Mouse (Mus musculus): ENCODE data around the gene 0610010F05Rik. TPM values are rescaled to one million over a fixed set of nuclear protein-coding genes. Genes with fewer than 3 reads are reported as not detected.
A peak's percentile ranks its signal among the peaks of the same experiment; 100 is the strongest.

The 0610010F05Rik gene
- polyA plus RNA-seq, 1 experiment from 2014 or later, result 140 TPM

DNA sequence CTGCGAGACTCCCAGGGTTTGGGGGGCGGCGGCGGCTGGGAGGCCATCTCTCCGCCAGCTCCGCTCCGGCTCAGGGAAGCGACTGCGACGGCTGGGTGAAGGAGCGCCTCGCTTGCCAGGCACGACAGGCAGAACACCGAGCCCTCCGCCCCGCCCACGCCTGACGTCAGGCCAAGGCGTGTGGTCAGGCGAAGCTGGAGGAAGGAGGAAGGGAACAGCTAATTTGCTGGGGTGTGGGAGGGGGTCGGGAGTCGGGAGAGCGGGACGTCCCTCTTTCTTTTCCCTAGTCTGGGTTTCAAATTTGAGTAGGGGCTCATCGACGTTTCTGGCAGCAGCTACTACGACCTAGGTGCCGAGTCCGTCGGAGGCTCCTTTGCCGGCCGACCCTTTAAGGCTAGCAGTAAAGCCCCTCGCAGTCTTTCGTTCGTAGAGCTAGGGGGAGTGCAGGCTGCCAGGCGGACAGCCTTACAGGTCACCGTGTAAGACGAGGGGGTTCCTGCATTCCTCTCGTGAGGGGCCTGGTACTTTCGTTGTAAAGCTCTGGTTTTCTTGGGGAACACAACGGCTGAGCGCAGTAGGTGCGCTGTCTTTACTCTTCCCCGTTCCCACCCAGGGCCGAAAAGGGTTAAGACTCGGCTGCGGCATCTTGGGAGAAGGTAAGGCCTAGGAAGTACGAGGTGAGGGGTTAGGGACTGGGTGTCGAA, 32.5 kb upstream of the 0610010F05Rik start, which contains the start of gene Pex13:
Pex13 (minus strand) TSS at position 162 of the 704 bp plus-strand sequence.
- Histone ChIP-seq H3K27ac (ENCODE audit: low read depth, low read length) (peak within 1 kb of the TSS; percentile 94), H3K9me3 (replicated peaks; ENCODE audit: control insufficient read depth, low read length) (no peaks in the 10 kb centered on the region), H3K36me3 (ENCODE audit: control insufficient read depth, insufficient read depth, low read length) (peaks cover 4% of the 10 kb centered on the region; the same call in 1 of the 2 replicates), H3K27me3 (replicated peaks; ENCODE audit: control insufficient read depth, insufficient read depth, low read length) (no peaks in the 10 kb centered on the region), H3K4me1 (ENCODE audit: control insufficient read depth, insufficient read depth, low read length) (0 out of 2 replicates have a peak, but pooled peaks cover 4% of the 10 kb centered on the region), H3K4me3 (ENCODE audit: low read depth, low read length) (peak within 1 kb of the TSS; percentile 96), H3K9ac (ENCODE audit: low read length) (peak within 1 kb of the TSS; percentile 91), H3K4me2 (ENCODE audit: low read length) (peak within 1 kb of the TSS; percentile 65)
- peak; percentile 98 for ATAC-seq
- peak; percentile 98 for DNase-seq (ENCODE audit: low spot score)
- under 1% methylated on average over 49 of the region's 49 CpGs for WGBS

DNA sequence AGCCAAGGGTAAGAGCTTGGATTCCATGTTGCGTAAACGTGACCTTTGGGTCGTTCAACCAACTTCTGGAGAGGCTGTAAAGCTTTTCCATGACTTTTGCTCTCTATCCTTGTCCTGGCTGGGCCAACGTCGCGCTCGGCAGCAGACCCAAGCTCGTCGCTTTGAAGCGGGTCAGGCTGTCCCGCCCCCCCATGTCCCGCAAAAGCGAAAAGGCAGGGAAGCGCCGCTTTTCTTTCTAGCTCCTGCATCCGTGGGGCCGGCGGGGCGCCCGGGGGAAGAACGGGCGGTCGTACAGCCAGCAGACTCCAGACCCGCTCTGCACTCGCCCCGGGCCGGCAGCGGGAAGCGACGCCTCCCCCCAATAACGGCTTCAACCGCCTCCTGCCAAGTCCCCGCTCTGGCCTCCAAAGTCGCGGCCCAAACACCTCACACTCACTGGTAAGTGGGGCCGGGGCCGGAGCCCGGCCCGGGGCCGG, 31.9 kb upstream of the 0610010F05Rik start, which contains the start of gene Pus10:
Pus10 (plus strand) TSS at position 364 of the 476 bp plus-strand sequence.
- WGBS, result under 1% methylated on average over 37 of the region's 40 CpGs
- Histone ChIP-seq H3K9me3 (replicated peaks; ENCODE audit: control insufficient read depth, low read length) (no peaks in the 10 kb centered on the region), H3K4me2 (ENCODE audit: low read length) (peak within 1 kb of the TSS; percentile 65), H3K36me3 (ENCODE audit: control insufficient read depth, insufficient read depth, low read length) (peaks cover 3% of the 10 kb centered on the region; the same call in 1 of the 2 replicates), H3K4me1 (ENCODE audit: control insufficient read depth, insufficient read depth, low read length) (0 out of 2 replicates have a peak, but pooled peaks cover 4% of the 10 kb centered on the region), H3K4me3 (ENCODE audit: low read depth, low read length) (peak within 1 kb of the TSS; percentile 96), H3K27ac (ENCODE audit: low read depth, low read length) (peak within 1 kb of the TSS; percentile 94), H3K9ac (ENCODE audit: low read length) (peak within 1 kb of the TSS; percentile 91), H3K27me3 (replicated peaks; ENCODE audit: control insufficient read depth, insufficient read depth, low read length) (no peaks in the 10 kb centered on the region)
- no peak for DNase-seq (ENCODE audit: low spot score)
- ATAC-seq, result peak; percentile 60

- 0 out of 2 replicates have a peak, but pooled peaks cover 4% of the 10 kb centered on the region for H3K4me1 ChIP-seq (ENCODE audit: control insufficient read depth, insufficient read depth, low read length)
- DNase-seq (ENCODE audit: low spot score) (no peak), ATAC-seq (no peak)
- H3K9ac ChIP-seq (ENCODE audit: low read length), result no peak overlapping the region
- H3K36me3 ChIP-seq (ENCODE audit: control insufficient read depth, insufficient read depth, low read length), result peaks cover 3% of the 10 kb centered on the region; the same call in 1 of the 2 replicates
- H3K27ac ChIP-seq (ENCODE audit: low read depth, low read length), result no peak overlapping the region
- no peaks in the 10 kb centered on the region for H3K27me3 ChIP-seq (replicated peaks; ENCODE audit: control insufficient read depth, insufficient read depth, low read length)
- no peaks in the 10 kb centered on the region for H3K9me3 ChIP-seq (replicated peaks; ENCODE audit: control insufficient read depth, low read length)
- no peak overlapping the region for H3K4me2 ChIP-seq (ENCODE audit: low read length)
- no peak overlapping the region for H3K4me3 ChIP-seq (ENCODE audit: low read depth, low read length)
Observed at GRCm38 (mm10) chr11:23664232-23664631, 30.8 kb upstream of the 0610010F05Rik start.

- Histone ChIP-seq H3K4me1 (ENCODE audit: control insufficient read depth, insufficient read depth, low read length) (no peaks in the 10 kb centered on the region), H3K36me3 (ENCODE audit: control insufficient read depth, insufficient read depth, low read length) (peaks cover 5% of the 10 kb centered on the region; the same call in 1 of the 2 replicates), H3K27ac (ENCODE audit: low read depth, low read length) (no peak overlapping the region), H3K9me3 (replicated peaks; ENCODE audit: control insufficient read depth, low read length) (no peaks in the 10 kb centered on the region), H3K27me3 (replicated peaks; ENCODE audit: control insufficient read depth, insufficient read depth, low read length) (no peaks in the 10 kb centered on the region), H3K4me3 (ENCODE audit: low read depth, low read length) (no peak overlapping the region), H3K9ac (ENCODE audit: low read length) (no peak overlapping the region), H3K4me2 (ENCODE audit: low read length) (no peak overlapping the region)
- WGBS, result 79% methylated on average over 2 of the region's 2 CpGs
- DNase-seq (ENCODE audit: low spot score) (no peak), ATAC-seq (no peak)
Observed at GRCm38 (mm10) chr11:23657791-23658190, 24.4 kb upstream of the 0610010F05Rik start.

- Histone ChIP-seq H3K9ac (ENCODE audit: low read length) (no peak overlapping the region), H3K36me3 (ENCODE audit: control insufficient read depth, insufficient read depth, low read length) (peaks cover 17% of the 10 kb centered on the region), H3K27ac (ENCODE audit: low read depth, low read length) (no peak overlapping the region), H3K4me1 (ENCODE audit: control insufficient read depth, insufficient read depth, low read length) (no peaks in the 10 kb centered on the region), H3K9me3 (replicated peaks; ENCODE audit: control insufficient read depth, low read length) (no peaks in the 10 kb centered on the region), H3K27me3 (replicated peaks; ENCODE audit: control insufficient read depth, insufficient read depth, low read length) (no peaks in the 10 kb centered on the region), H3K4me3 (ENCODE audit: low read depth, low read length) (no peak overlapping the region), H3K4me2 (ENCODE audit: low read length) (no peak overlapping the region)
- DNase-seq (ENCODE audit: low spot score), result no peak
- ATAC-seq, result no peak
- WGBS, result 26% methylated on average over 3 of the region's 3 CpGs
Observed at GRCm38 (mm10) chr11:23653666-23654065, 20.2 kb upstream of the 0610010F05Rik start.

GRCm38 (mm10) chr11:23647835-23648234, 14.4 kb upstream of the 0610010F05Rik start:
- ATAC-seq, result no peak
- H3K27ac ChIP-seq (ENCODE audit: low read depth, low read length), result no peak overlapping the region
- WGBS, result 94% methylated on average over 3 of the region's 3 CpGs
- H3K36me3 ChIP-seq (ENCODE audit: control insufficient read depth, insufficient read depth, low read length), result peaks cover 12% of the 10 kb centered on the region
- DNase-seq (ENCODE audit: low spot score), result no peak
- no peaks in the 10 kb centered on the region for H3K9me3 ChIP-seq (replicated peaks; ENCODE audit: control insufficient read depth, low read length)
- no peak overlapping the region for H3K4me3 ChIP-seq (ENCODE audit: low read depth, low read length)
- no peaks in the 10 kb centered on the region for H3K4me1 ChIP-seq (ENCODE audit: control insufficient read depth, insufficient read depth, low read length)
- no peaks in the 10 kb centered on the region for H3K27me3 ChIP-seq (replicated peaks; ENCODE audit: control insufficient read depth, insufficient read depth, low read length)
- no peak overlapping the region for H3K4me2 ChIP-seq (ENCODE audit: low read length)
- H3K9ac ChIP-seq (ENCODE audit: low read length), result no peak overlapping the region

DNA sequence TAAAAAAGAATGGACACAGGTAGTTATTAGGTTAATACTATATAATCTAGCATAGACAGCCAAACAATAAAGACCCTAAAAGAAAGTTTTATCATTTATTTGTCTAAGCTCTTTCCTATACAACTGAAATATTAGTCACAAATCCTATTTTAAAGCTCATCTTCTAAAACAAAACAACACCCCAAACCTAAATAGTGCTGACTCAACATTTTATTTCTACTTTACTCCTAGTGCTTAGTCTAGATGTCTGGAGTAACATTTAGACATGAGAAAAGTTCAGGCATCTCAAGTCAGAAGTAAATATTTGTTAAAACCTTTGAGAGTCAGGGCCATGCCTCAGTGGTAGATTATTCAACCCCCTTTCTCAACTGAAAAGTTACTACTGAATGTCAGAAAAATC, 14.0 kb upstream of the 0610010F05Rik start:
- Histone ChIP-seq H3K9me3 (replicated peaks; ENCODE audit: control insufficient read depth, low read length) (no peaks in the 10 kb centered on the region), H3K4me2 (ENCODE audit: low read length) (no peak overlapping the region), H3K4me3 (ENCODE audit: low read depth, low read length) (no peak overlapping the region), H3K27me3 (replicated peaks; ENCODE audit: control insufficient read depth, insufficient read depth, low read length) (no peaks in the 10 kb centered on the region), H3K36me3 (ENCODE audit: control insufficient read depth, insufficient read depth, low read length) (peaks cover 12% of the 10 kb centered on the region), H3K9ac (ENCODE audit: low read length) (no peak overlapping the region), H3K27ac (ENCODE audit: low read depth, low read length) (no peak overlapping the region), H3K4me1 (ENCODE audit: control insufficient read depth, insufficient read depth, low read length) (no peaks in the 10 kb centered on the region)
- DNase-seq (ENCODE audit: low spot score), result no peak
- no peak for ATAC-seq

GRCm38 (mm10) chr11:23634573-23634972, 1.1 kb upstream of the 0610010F05Rik start:
- H3K9ac ChIP-seq (ENCODE audit: low read length), result no peak overlapping the region
- ATAC-seq (no peak), DNase-seq (ENCODE audit: low spot score) (no peak)
- no peak overlapping the region for H3K4me2 ChIP-seq (ENCODE audit: low read length)
- no peaks in the 10 kb centered on the region for H3K4me1 ChIP-seq (ENCODE audit: control insufficient read depth, insufficient read depth, low read length)
- no peaks in the 10 kb centered on the region for H3K36me3 ChIP-seq (ENCODE audit: control insufficient read depth, insufficient read depth, low read length)
- no peaks in the 10 kb centered on the region for H3K27me3 ChIP-seq (replicated peaks; ENCODE audit: control insufficient read depth, insufficient read depth, low read length)
- no peak overlapping the region for H3K4me3 ChIP-seq (ENCODE audit: low read depth, low read length)
- H3K9me3 ChIP-seq (replicated peaks; ENCODE audit: control insufficient read depth, low read length), result no peaks in the 10 kb centered on the region
- WGBS, result 76% methylated on average over 8 of the region's 8 CpGs
- H3K27ac ChIP-seq (ENCODE audit: low read depth, low read length), result no peak overlapping the region

GRCm38 (mm10) chr11:23633879-23634215, 408 bp upstream of the 0610010F05Rik start:
- H3K9me3 ChIP-seq (replicated peaks; ENCODE audit: control insufficient read depth, low read length), result no peaks in the 10 kb centered on the region
- no peak for ATAC-seq
- WGBS, result 10% methylated on average over 7 of the region's 7 CpGs

More at GRCm38 (mm10) chr11:23633879-23634215, 408 bp upstream of the 0610010F05Rik start:
- Histone ChIP-seq H3K4me3 (ENCODE audit: low read depth, low read length) (peak overlapping the region; percentile 97), H3K27me3 (replicated peaks; ENCODE audit: control insufficient read depth, insufficient read depth, low read length) (no peaks in the 10 kb centered on the region), H3K4me2 (ENCODE audit: low read length) (peak overlapping the region; percentile 61), H3K9ac (ENCODE audit: low read length) (peak overlapping the region; percentile 97), H3K36me3 (ENCODE audit: control insufficient read depth, insufficient read depth, low read length) (no peaks in the 10 kb centered on the region; the same call in 1 of the 2 replicates), H3K27ac (ENCODE audit: low read depth, low read length) (peak overlapping the region; percentile 94; the same call in 1 of the 2 replicates), H3K4me1 (ENCODE audit: control insufficient read depth, insufficient read depth, low read length) (no peaks in the 10 kb centered on the region)
- DNase-seq (ENCODE audit: low spot score), result no peak

Measured in forebrain, embryonic 14.5 days (tissue).